Mouse (Mus musculus): ENCODE results near the gene Pld2. TPM values are rescaled to one million over a fixed set of nuclear protein-coding genes. Genes with fewer than 3 reads are reported as not detected.

Gene Pld2
- total RNA-seq, 2 experiments from 2014 or later: 0.23 TPM; not detected in 1

DNA sequence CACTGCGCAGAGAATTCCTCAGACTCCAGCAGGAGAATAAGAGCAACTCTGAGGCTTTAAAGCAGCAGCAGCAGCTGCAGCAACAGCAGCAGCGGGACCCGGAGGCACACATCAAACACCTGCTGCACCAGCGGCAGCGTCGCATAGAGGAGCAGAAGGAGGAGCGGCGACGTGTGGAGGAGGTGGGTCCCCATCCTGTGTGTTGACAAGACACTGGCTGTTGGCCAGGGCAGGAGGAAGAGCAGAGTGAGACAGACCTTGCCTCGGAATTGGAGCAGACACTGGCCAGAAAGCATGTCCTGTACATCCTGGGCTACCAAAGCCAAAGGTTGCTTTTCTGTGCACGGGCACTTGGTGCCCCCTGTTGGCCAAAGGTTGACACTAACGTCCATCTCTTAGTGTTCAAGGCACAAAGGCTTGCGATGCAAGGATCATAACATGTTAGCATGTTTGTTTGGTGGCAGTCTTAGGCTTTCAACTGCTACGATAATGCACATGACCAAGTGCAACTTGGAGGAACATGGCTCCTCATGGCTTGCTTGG, 65.2 kb downstream of the Pld2 start:
- ATAC-seq (replicated peaks; ENCODE audit: low FRiP score, poor library complexity, severe bottlenecking): peak; percentile 56; the same call in 1 of the 2 replicates

DNA sequence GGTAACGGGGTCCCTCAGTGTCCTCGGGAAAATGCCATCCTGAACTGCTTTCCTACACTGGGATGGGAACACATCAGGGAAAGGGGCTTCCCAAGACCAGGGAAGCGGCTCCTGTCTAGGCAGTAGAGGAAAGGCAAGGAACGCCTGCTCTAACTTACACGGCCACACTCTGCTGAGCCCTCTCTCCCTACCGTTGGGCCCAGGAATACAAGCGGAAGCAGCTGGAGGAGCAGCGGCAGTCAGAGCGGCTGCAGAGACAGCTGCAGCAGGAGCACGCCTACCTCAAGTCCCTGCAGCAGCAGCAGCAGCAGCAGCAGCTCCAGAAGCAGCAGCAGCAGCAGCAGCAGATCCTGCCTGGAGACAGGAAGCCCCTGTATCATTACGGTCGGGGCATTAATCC, 66.9 kb downstream of the Pld2 start:
- no peak for ATAC-seq (replicated peaks; ENCODE audit: low FRiP score, poor library complexity, severe bottlenecking)

DNA sequence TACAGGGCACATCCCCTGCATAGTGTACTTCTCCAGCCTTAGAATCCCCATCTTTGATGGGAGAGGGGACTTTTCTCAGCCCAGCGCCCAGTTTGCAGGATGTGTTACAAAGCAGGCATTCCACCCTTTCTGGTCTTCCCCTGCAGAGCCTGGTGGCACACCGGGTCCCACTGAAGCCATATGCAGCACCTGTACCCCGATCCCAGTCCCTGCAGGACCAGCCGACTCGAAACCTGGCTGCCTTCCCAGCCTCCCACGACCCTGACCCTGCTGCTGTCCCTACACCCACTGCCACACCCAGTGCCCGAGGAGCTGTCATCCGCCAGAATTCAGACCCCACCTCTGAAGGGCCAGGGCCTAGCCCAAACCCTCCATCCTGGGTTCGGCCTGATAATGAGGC, 67.7 kb downstream of the Pld2 start:
- ATAC-seq (replicated peaks; ENCODE audit: low FRiP score, poor library complexity, severe bottlenecking): no peak

Other genes starting within 250 kb of the Pld2 start
- 0.42 TPM in 1 of 2 replicates, not detected in the other for gene Alox12e, start 217.4 kb upstream of the Pld2 start, total RNA-seq (2015; ENCODE audit: low replicate concordance)
- gene Alox12e, start 217.4 kb upstream of the Pld2 start, total RNA-seq (2017; ENCODE audit: low replicate concordance): not detected in 2 replicates
- gene Alox15, start 188.0 kb upstream of the Pld2 start, total RNA-seq (2015; ENCODE audit: low replicate concordance): 5.4 and 17.6 TPM in 2 replicates
- 3.6 and 5.7 TPM in 2 replicates for gene Alox15, start 188.0 kb upstream of the Pld2 start, total RNA-seq (2017; ENCODE audit: low replicate concordance)
- gene Pelp1, start 130.0 kb upstream of the Pld2 start, total RNA-seq (2015; ENCODE audit: low replicate concordance): 3.2 and 8.4 TPM in 2 replicates
- 3.1 and 3.8 TPM in 2 replicates for gene Pelp1, start 130.0 kb upstream of the Pld2 start, total RNA-seq (2017; ENCODE audit: low replicate concordance)
- gene Arrb2, start 107.4 kb upstream of the Pld2 start, total RNA-seq (2015; ENCODE audit: low replicate concordance): 30.6 and 51.2 TPM in 2 replicates
- 27.9 and 33.4 TPM in 2 replicates for gene Arrb2, start 107.4 kb upstream of the Pld2 start, total RNA-seq (2017; ENCODE audit: low replicate concordance)
- gene Med11, start 88.1 kb upstream of the Pld2 start, total RNA-seq (2015; ENCODE audit: low replicate concordance): 11.9 and 18.0 TPM in 2 replicates
- 6.4 and 31.5 TPM in 2 replicates for gene Med11, start 88.1 kb upstream of the Pld2 start, total RNA-seq (2017; ENCODE audit: low replicate concordance)
- not detected in 2 replicates for gene Zmynd15, start 80.6 kb upstream of the Pld2 start, total RNA-seq (2015; ENCODE audit: low replicate concordance)
- not detected in 2 replicates for gene Zmynd15, start 80.6 kb upstream of the Pld2 start, total RNA-seq (2017; ENCODE audit: low replicate concordance)
- not detected in 2 replicates for gene Cxcl16, start 80.1 kb upstream of the Pld2 start, total RNA-seq (2015; ENCODE audit: low replicate concordance)
- gene Cxcl16, start 80.1 kb upstream of the Pld2 start, total RNA-seq (2017; ENCODE audit: low replicate concordance): not detected in 2 replicates
- not detected in 2 replicates for gene Tm4sf5, start 34.8 kb upstream of the Pld2 start, total RNA-seq (2015; ENCODE audit: low replicate concordance)
- not detected in 2 replicates for gene Tm4sf5, start 34.8 kb upstream of the Pld2 start, total RNA-seq (2017; ENCODE audit: low replicate concordance)
- gene Vmo1, start 25.4 kb upstream of the Pld2 start, total RNA-seq (2015; ENCODE audit: low replicate concordance): not detected in 2 replicates
- not detected in 2 replicates for gene Vmo1, start 25.4 kb upstream of the Pld2 start, total RNA-seq (2017; ENCODE audit: low replicate concordance)
- gene Gltpd2, start 20.9 kb upstream of the Pld2 start, total RNA-seq (2015; ENCODE audit: low replicate concordance): not detected in 2 replicates
- gene Gltpd2, start 20.9 kb upstream of the Pld2 start, total RNA-seq (2017; ENCODE audit: low replicate concordance): not detected in 2 replicates
- 40.2 and 49.0 TPM in 2 replicates for gene Psmb6, start 14.7 kb upstream of the Pld2 start, total RNA-seq (2015; ENCODE audit: low replicate concordance)
- gene Psmb6, start 14.7 kb upstream of the Pld2 start, total RNA-seq (2017; ENCODE audit: low replicate concordance): 52.0 and 74.6 TPM in 2 replicates
- gene Gm40193, start 7.1 kb upstream of the Pld2 start, total RNA-seq (2015; ENCODE audit: low replicate concordance): not detected in 2 replicates
- gene Gm40193, start 7.1 kb upstream of the Pld2 start, total RNA-seq (2017; ENCODE audit: low replicate concordance): not detected in 2 replicates
- gene Mink1, start 22.8 kb downstream of the Pld2 start, total RNA-seq (2015; ENCODE audit: low replicate concordance): 4.6 and 6.8 TPM in 2 replicates
- gene Mink1, start 22.8 kb downstream of the Pld2 start, total RNA-seq (2017; ENCODE audit: low replicate concordance): 2.8 and 4.5 TPM in 2 replicates
- gene 4930544D05Rik, start 75.8 kb downstream of the Pld2 start, total RNA-seq (2015; ENCODE audit: low replicate concordance): not detected in 2 replicates
- gene 4930544D05Rik, start 75.8 kb downstream of the Pld2 start, total RNA-seq (2017; ENCODE audit: low replicate concordance): not detected in 2 replicates
- not detected in 2 replicates for gene Chrne, start 79.2 kb downstream of the Pld2 start, total RNA-seq (2015; ENCODE audit: low replicate concordance)
- not detected in 2 replicates for gene Chrne, start 79.2 kb downstream of the Pld2 start, total RNA-seq (2017; ENCODE audit: low replicate concordance)
- 2.5 and 8.0 TPM in 2 replicates for gene Gp1ba, start 99.1 kb downstream of the Pld2 start, total RNA-seq (2015; ENCODE audit: low replicate concordance)
- gene Gp1ba, start 99.1 kb downstream of the Pld2 start, total RNA-seq (2017; ENCODE audit: low replicate concordance): 1.1 TPM in 1 of 2 replicates, not detected in the other
- gene Rnf167, start 107.2 kb downstream of the Pld2 start, total RNA-seq (2015; ENCODE audit: low replicate concordance): 134 and 213 TPM in 2 replicates
- gene Rnf167, start 107.2 kb downstream of the Pld2 start, total RNA-seq (2017; ENCODE audit: low replicate concordance): 115 and 117 TPM in 2 replicates
- gene Slc25a11, start 107.4 kb downstream of the Pld2 start, total RNA-seq (2015; ENCODE audit: low replicate concordance): 24.9 and 26.0 TPM in 2 replicates
- gene Slc25a11, start 107.4 kb downstream of the Pld2 start, total RNA-seq (2017; ENCODE audit: low replicate concordance): 21.9 and 23.6 TPM in 2 replicates
- 529 and 614 TPM in 2 replicates for gene Pfn1, start 114.6 kb downstream of the Pld2 start, total RNA-seq (2015; ENCODE audit: low replicate concordance)
- 132 and 200 TPM in 2 replicates for gene Pfn1, start 114.6 kb downstream of the Pld2 start, total RNA-seq (2017; ENCODE audit: low replicate concordance)
- gene Eno3, start 117.1 kb downstream of the Pld2 start, total RNA-seq (2015; ENCODE audit: low replicate concordance): 5.4 and 14.8 TPM in 2 replicates
- gene Eno3, start 117.1 kb downstream of the Pld2 start, total RNA-seq (2017; ENCODE audit: low replicate concordance): 2.3 and 11.0 TPM in 2 replicates
- 36.9 and 38.6 TPM in 2 replicates for gene Spag7, start 129.4 kb downstream of the Pld2 start, total RNA-seq (2015; ENCODE audit: low replicate concordance)
- gene Spag7, start 129.4 kb downstream of the Pld2 start, total RNA-seq (2017; ENCODE audit: low replicate concordance): 11.1 and 38.0 TPM in 2 replicates
- gene Camta2, start 148.0 kb downstream of the Pld2 start, total RNA-seq (2015; ENCODE audit: low replicate concordance): 4.7 and 17.6 TPM in 2 replicates
- gene Camta2, start 148.0 kb downstream of the Pld2 start, total RNA-seq (2017; ENCODE audit: low replicate concordance): 0.45 and 0.90 TPM in 2 replicates
- gene Inca1, start 160.1 kb downstream of the Pld2 start, total RNA-seq (2015; ENCODE audit: low replicate concordance): not detected in 2 replicates
- not detected in 2 replicates for gene Inca1, start 160.1 kb downstream of the Pld2 start, total RNA-seq (2017; ENCODE audit: low replicate concordance)
- gene Kif1c, start 160.5 kb downstream of the Pld2 start, total RNA-seq (2015; ENCODE audit: low replicate concordance): 1.1 and 1.7 TPM in 2 replicates
- 2.7 and 3.6 TPM in 2 replicates for gene Kif1c, start 160.5 kb downstream of the Pld2 start, total RNA-seq (2017; ENCODE audit: low replicate concordance)
- 1.8 TPM in 1 of 2 replicates, not detected in the other for gene Zfp3, start 224.1 kb downstream of the Pld2 start, total RNA-seq (2015; ENCODE audit: low replicate concordance)
- 0.30 and 0.90 TPM in 2 replicates for gene Zfp3, start 224.1 kb downstream of the Pld2 start, total RNA-seq (2017; ENCODE audit: low replicate concordance)